Mouse (Mus musculus) embryo, embryonic 10 days (tissue): ENCODE data around the gene Hoxa2.

ENCODE experiments used
- DNase-seq: peaks from one replicate; pipeline ENCODE4 v3.0.0-alpha.2; 2015; ENCODE audit warnings: low spot score

Gene Hoxa2

DNA sequence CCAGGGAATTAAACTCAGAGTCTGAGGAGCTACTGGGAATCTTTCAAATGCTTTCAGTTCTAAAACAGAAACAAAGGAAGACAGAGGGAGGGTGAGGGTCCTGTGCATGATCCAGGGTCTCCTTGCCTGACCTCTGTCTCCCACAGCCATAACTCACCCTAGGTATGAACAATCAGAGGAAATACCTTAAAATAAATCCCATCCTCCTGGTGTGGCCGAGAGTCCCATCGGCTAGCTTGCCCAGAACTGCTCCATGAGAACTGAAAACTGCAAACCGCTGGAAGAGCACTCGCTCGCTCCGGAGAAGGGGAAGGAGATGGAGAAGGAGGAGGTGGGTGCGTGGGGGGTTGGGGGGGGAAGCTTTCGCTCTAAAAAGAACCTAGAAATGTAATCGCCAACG lies 15.1 kb upstream of the Hoxa2 start:
- DNase-seq = peak; percentile 57

DNA sequence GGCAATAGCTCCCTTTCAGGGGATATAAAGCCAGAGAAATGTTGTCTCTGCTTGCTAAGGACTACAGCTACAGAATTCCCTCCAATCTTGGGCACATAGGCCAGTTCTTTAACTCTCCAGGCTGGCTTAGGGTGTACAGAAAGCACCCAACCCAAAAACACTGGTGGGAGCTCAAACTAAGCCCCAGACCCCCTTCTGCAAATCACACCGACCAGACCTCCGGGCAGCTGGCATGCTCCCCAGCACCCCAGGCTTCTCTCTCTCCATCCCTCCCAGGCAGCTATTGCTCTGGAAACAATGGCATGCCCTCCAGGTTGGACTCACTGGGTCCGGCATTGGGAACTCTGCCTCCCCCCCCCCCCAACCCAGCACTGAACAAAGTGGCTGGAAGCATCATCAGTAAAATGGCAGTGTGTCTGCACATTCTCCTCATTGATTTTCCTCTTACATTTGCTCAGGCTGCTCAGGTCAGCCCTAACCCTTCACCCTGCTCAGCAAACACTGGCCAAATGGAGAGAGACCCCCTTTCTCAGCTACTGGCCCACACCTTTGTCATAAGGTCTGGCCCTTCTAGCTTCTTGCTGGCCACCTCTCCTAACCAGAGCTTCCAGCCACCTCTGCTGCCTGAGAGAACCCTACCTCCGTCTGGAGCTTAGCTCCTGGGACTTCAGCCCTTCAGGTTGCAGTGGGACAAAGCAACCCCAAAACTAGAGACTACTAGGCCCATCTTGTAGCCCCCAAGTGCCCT lies 14.5 kb upstream of the Hoxa2 start:
- peak; percentile 28 for DNase-seq

DNA sequence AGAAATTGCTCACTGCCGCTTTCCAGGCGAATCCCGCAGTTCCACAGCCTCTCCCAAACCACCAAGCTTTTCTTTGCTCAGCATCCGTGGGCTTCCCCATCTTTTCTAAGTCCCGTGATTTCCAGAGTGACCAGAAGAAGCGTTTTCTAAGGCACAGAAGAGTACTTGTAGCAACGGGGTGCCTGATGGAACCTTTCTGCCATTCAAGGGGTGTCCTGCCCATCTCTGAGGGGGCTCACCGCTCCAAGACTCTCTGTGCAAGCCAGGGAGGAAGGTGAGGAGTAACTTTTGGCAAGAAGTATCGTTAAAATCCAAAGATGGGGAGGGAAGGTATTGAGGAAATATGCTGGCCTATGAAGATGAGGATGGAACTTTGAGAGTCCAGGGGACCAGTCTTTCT lies 13.2 kb upstream of the Hoxa2 start:
- DNase-seq = peak; percentile 18

DNA sequence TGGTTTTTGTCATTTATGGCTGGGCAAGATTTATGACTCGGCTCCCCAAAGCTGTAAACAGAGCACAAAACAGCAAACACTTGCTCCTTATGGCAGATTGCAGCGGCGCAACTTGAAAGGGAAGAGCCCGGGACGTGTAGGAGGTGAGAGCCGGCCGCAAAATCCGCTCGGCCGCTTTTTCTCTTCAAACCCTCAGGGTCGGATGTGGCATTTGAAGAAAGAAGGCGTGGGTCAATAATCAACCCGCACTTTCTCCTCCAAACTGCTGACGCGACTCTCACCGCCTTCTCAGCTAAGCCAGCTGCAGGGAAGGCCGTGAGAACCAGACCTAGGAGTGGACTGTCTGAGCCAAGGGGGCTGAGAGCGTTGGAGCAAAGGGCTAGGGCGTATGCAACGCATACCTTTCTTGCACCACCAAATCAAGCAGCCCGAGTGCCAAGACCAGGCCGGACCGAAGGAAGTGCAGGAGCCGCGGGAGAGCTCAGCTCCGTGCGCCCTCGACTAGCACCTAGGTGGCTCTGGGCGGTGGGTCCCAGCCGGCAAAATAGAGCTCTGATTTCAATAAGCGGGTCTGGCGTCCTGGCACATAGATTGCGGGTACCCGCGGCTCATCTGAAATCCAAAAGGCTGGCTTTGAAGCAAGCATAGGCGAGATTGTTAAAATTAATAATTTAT lies 12.6 kb upstream of the Hoxa2 start, which contains the start of gene 5730596B20Rik:
Gene 5730596B20Rik, plus strand, starts transcription at position 438 of the 675 bp plus-strand sequence.
- DNase-seq = peak; percentile 85

DNA sequence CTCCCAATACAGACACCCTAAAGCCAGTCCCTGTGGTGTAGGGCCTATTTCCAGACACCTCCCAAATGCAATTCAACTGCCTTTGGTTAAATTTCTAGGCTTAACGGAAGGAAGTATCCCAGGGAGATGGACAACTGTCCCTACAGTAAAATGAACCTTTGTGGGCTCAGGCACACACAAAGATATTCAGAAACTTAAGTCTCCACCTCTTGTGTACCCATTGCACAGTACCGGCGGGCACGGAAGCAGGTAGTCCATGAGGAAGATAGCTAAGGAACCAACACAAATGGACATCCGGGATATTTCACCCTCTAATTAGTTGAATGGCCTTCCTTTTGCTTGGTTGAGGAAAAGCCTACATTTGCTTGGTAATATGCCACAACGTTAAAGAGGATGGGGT lies 11.8 kb upstream of the Hoxa2 start:
- DNase-seq = peak; percentile 52

DNA sequence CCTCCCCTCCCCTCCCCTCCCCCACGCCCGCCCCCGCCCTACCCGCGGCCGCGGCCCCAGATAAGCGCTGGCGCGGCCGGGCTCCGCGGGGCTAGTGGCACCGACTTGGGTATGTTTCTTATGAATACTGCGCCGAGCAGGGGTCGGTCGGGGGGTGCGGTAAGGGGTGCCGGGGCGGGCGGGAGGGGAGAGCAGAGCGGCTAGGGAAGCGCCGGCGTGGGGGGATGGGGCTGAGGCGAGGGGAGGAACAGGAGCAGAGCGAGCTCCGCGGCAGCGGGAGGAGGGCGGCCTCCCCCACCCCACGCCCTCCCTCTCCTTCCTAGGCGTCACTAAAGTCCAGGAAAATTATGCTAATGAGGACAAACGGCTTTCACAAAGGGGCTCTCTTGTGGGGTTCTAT lies 11.2 kb upstream of the Hoxa2 start:
- DNase-seq = peak; percentile 66

DNA sequence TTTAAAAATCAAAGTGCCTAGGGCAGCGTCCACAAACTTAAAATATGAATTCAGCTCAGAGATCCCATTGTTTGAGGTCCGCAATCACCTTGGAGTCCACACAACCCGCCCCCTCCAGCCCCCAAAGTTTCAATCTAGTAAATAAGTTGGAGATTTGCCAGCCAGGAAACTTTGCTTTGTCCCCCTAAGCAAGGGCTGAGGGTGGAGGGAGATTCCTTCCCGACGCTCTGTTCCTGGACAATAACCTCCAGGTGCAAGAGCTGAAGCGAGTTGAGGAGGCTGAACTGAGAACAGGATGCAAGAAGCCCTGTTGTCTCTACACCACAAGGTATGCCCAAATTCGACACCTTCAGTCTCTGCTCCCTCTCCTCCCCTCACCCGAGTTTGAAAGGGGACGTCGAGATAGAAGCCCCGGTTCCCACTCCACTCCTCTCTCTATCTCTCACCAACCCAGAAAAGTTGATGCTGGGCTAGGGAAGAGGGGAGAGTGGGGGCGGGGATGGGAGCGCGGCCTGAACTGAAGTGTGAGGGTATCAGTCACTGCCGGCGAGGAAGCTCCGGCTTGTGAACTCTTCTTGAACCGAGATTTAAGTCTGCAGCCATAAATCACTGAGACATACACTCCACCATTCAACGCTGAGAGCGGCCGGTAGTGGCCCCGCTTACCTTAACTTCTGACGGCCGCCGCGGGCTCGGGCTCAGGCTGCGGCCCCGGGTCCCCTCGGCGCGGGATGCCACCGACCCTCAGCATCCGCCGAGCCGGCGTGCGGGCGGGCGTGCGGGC lies 10.5 kb upstream of the Hoxa2 start:
- DNase-seq = peak; percentile 91

DNA sequence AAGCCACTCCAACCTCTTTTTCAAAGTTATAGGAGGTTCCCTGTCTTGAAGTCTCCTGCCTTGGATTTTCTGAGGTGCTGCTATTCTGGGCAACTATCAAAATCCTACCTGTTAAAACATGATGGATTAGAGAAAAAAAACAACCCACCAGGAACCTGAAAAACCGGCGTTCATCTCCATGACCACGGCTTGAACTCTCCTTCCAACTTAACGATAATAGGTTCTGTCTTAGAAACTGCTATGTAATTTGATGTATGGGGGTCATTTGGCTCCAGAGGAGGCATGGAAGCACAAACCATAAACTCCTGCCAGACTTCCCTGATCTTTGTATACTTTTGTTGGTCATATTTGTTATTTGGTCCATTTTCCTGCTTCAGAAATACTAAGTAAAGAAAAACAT lies 9.0 kb upstream of the Hoxa2 start:
- peak; percentile 74 for DNase-seq

DNA sequence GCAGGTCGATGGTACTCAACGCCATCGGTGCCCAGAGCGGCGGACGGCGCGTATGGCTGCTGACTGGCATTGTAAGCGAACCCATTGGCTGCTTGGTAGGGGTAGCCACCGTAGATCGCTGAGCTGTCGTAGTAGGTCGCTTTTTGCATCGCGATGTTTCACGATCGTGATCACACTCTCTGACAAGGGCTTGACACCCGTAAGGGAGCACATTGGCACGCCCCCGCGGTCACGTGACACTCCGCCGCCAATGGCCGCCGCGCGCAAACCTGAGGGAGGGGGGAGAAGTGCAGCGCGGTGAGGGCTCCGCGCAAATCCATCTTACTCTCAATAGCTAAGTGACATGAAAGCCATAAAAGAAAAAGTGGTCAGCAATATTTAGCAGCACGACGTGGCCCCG lies 7.9 kb upstream of the Hoxa2 start:
- DNase-seq = peak; percentile 98

DNA sequence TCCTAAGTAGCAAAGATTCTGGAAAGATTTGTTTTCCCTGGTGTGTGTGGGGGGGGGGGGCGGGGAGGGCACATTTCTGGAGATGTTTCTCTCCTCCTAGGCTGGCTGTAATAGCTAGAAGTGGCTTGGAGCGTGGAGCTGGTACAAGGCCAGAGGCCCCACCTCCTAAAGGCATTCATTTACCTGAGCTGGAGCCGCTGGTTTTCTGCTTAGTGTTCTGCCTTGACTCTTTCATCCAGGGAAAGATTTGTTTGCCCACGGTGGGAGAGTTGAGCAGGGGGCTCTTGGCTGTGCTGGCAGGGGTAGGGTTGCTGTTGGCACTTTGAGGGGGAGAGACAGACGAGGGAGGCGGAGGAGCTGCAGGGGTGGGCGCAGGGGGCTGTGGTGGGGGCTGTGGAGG lies 7.3 kb upstream of the Hoxa2 start:
- DNase-seq = no peak

DNA sequence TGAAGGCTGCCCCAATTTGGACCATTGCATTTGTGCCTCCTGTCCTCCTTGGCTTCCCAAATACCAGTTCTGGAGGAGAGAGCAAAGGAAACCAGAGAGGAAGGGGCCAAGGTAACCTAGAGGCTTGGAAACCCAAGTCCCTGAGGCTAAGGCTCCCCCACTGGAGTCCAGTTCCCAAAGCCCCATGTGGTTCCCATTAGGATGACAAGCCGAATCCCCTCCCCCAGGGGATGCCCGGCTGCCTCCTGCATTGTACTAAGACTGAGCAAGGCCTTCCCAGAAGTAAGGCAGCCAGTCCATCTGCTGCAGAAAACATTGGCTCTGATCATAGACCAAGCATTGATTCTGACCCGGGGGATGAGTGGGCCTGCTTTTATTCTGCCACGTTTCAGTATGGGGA lies 6.7 kb upstream of the Hoxa2 start:
- DNase-seq = peak; percentile 86

DNA sequence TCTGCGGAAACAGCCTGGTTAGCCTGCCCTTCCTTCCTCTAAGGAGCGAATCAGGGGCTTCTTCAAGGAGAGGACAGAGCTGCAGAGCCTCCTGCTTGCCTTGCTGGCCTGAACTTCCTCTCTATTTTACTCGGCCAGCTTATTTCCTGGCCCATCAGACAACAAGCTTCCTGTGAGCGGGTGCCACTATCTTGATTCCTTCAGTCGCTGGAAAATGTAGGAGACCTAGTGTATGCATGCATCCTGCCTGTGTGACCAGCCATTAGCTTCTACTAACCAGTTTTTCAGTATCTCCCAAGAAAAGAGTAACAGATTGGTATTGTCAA lies 6.2 kb upstream of the Hoxa2 start:
- no peak for DNase-seq

DNA sequence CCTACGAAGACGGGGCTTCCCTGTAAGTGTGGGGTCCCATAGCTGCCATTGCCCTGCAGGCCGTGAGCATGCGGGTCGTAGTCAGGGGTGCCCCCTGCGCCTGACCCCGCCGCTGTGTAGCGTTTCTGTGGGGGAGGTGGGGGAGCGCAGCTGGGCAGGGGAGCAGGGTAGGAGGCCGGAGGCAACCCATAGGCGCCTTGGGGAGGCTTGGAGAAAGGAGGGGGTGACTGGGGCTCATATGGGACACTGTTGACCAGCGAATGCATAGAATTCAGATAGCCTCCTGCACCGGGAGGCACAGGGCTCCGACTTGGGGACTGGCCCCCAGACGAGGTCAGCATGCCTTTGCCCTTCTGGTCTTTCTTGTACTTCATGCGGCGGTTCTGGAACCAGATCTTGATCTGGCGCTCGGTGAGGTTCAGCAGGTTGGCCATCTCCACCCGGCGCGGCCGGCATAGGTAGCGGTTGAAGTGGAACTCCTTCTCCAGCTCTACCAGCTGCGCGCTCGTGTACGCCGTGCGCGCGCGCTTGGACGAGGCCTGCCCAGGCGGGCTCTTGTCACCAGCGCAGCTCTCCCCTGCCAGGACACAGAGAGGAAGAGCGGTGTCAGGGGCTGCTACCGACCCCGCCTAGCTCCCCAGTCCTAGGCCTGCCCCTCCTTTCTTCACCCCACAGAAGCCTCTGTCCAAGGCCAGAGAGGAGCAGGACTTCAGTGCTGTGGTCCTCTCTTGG lies 5.7 kb upstream of the Hoxa2 start:
- DNase-seq = no peak

DNA sequence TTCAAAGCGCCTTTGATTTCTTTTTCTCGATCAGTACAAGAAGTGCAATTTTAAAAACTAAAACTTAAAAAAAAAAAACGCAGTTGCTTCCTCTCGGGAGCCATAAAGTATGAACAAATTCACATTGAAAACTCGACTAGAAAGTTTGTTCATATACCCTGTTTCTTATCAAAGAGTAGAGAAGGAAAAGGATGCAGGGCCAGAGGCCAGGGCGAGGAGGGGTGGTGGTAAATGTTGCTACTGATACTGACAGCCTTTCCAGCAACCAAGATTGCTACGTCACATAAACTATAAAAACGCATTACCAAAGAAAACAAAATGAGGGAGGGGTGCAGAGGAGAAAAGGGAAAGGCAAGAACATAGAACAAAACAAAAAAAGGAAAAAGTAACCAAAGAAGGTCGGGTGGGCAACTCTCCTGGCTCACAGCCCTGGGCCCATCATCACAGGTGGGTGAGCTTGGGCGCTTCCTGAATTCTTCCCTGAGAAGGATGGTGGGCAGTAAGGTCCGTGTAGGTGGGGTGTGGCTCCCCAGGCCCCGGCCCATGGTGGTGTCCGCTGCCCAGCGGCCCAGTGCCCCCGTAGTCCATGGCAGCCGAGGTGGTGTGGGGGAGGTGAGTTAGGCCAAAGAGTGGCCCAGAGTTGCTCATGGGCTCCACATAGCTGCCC lies 5.0 kb upstream of the Hoxa2 start:
- DNase-seq = no peak

DNA sequence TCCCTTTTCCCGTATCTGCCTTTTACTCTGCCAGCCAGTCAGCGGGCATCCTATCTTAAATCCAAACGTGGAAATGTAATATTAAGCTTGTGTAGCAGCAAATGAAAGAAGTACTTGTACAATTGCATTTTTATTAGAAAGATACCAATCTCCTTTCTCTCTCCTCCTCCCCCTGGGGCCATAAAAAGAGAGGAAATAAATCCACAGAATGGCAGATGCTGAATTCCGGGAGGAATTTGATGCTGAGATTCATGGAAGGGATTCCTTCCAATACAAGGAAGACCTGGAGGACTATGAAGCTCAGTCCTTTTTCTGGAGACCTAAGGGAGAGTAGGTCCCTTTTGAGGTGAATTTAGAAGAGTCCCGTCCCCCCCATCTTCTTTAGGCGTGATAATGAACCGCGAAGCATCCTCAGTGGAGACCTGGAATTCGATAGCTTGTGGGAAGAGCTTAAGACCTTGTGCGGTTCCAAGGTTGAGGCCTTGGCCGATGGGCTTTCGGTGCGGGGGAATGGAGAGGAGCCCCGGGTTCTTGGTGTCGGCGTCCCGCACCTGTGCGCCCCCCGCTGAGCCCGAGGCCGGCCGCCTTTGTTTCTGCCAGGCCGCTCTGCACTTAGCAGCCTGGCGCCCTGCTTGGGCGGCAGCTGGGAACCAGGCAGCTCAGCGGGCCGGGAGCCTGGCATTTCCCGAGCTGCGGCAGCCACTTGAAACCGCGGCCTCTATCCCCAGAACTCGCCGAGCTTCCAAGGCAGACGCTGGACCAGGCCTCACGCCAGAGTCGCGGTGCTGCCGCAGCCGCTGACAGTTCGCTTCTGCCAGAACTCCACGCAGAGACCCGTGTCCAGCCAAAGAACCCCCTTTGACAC lies 3.8 kb upstream of the Hoxa2 start:
- DNase-seq = peak; percentile 57

DNA sequence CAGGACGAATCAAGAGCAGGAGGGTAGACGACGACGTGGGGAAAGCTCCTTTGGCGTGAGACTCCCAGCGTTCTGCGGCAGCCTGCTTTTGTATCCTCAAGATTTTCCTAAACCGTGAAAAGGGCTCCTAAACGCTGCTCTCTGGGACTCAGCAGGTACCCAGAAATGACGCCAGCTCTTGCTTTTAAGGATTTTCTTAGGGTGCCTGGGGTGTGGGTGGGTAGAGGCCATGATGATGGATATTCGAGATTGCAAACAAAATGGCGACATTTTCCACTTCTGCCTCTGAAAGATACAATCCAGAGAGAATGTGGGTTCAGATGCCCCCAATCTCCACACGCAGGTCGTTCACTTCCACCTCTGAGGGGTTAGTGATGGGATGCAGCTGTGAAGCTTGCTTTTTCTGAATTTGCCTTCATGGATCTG lies 3.1 kb upstream of the Hoxa2 start:
- DNase-seq = peak; percentile 56

DNA sequence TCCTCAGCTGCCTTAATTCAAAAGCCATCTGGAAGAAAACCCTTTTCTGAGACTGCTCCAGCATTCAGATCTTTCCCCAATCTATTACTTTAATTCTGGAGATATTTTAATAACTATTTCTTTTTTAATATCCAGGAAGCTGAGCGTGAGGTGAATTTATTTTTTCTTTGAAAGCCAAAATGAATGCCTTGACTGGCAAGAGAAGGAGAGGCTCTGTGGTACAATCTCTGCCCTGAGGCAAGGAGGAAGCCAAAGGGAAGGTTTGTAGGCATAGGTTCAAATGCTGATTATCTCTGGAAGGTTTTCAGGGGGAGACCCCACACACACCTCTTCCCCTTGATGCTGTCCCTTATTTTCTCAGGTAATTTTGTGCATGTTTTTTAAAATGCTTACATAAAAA lies 2.5 kb upstream of the Hoxa2 start:
- DNase-seq = no peak

DNA sequence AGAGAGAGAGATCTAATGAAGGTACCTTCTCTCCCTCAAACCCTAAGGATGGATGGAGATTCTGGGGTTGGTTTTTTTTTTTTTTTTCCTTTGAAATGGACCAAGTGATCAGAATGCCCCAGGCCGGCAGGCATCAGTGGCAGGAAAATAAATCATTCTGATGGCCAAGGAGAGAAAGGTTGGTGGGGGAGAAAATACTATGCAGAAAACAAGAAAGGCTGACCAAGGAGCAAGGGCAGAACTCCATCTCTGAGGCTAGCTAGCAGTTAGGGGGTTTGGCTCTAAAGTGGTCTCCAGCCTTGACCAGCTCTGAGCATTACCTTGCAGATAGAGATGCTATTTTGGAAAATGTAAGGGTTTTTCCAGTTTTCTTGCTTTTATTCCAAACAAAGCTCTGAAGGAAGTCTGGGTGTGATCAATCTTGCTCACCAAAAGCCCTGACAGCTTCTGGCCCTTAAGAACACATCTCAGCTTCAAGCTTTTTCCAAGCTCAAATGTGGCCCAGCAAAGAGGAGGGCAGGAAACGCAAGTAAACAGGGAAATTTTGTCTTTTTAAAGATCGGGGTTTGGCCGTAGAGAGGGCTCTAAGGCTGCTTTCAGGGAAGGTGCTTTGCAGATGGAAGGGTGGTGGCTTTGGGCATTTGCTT lies 1.9 kb upstream of the Hoxa2 start:
- peak; percentile 76 for DNase-seq

DNA sequence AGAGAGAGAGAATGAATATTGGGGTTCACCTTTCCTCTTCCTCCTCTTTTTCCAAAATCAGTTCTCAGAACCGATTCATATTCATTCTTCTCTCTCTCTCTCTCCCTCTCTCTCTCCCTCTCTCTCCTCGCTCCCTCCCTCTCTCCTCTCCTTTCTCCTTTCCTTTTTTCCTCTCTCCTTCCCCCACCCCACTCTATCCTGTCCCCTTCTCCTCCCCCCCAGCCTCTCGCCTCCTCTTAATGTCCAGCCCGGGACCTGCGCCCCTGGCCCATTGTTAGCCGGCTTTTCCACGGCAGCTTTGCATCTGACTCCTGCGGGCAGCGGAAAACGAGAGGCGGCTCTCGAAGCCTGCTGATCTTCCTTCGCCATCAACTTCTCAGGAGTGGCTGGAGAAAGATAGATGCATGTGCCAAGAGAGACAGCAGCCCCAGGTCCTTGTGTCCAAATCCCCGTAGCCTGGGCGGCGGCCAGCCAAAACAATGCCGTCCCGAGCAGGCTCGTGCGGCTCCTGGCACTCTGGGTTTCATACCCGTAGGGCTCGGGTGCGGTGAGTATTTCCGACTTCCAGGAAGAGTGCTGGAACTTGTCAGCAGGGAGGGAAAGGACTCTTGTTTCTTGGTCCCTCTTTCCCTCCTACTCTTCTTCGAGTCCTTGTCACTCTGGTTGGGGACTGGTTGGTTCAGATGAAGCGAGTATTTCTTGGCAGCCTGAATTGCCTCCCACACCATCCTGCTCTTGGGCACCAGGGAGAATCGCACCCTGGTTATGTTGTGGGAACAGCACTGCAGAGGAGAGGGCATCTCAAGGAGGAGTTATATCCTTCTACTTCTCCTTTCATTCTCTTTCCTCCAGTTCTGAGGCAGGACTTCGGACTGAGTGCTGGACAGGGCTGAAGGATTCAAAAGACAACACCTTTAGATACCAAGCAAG lies 1.1 kb upstream of the Hoxa2 start:
- DNase-seq = peak; percentile 42
